9 mouse cellular contexts compared by ENCODE assay signal in genomic region chr3:46448266-46448532, GRCm38 (mm10). TPM values are rescaled to one million over a fixed set of nuclear protein-coding genes. Genes with fewer than 3 reads are reported as not detected.
DNase-seq lines count a peak whose midpoint lies in the region; ATAC-seq and TF ChIP-seq lines count a peak whose summit lies in the region.
"Had no signal": no experiment of that assay in that cellular context is flagged by ENCODE, and none has a peak within 500 bp of the region (broad histone marks: within the 10 kb centered on the region; RNA-seq: fewer than 3 reads in every experiment).

No protein-coding gene starts in this region.

- ATAC-seq in heart, embryonic 15.5 days (replicated peaks; ENCODE audit: insufficient number of reproducible peaks, insufficient read depth, low FRiP score, low read depth) = no peak
- ATAC-seq in hindbrain, embryonic 12.5 days (ENCODE audit: low FRiP score) = peak; percentile 14; the same call in 1 of the 2 replicates
- ATAC-seq: CD4-positive, CD25-positive, alpha-beta regulatory T cell, adult 4 months had no signal

- TF ChIP-seq POLR2A in lung, adult 2 months (IDR thresholded peaks at IDR 0.05; ENCODE audit: borderline replicate concordance, extremely low read depth, low read depth, low read length) = no peak

- H3K4me2 ChIP-seq in heart, embryonic 15.5 days = peak overlapping the region; percentile 80
- H3K4me2 ChIP-seq in hindbrain, embryonic 12.5 days (replicated peaks) = peak overlapping the region; percentile 91

- intact Hi-C loops in heart, postnatal 36 days (cut with DNase I) = no loop called here

- no peak for TF ChIP-seq CTCF in lung, adult 2 months (IDR thresholded peaks at IDR 0.05; ENCODE audit: insufficient read depth, low read length)

- no peaks in the 10 kb centered on the region for H3K27me3 ChIP-seq in heart, embryonic 15.5 days
- H3K27me3 ChIP-seq in hindbrain, embryonic 12.5 days = no peaks in the 10 kb centered on the region
- no peaks in the 10 kb centered on the region for H3K27me3 ChIP-seq in midbrain, embryonic 10.5 days (ENCODE audit: low read depth, poor library complexity, severe bottlenecking)

- no peaks in the 10 kb centered on the region for H3K9me3 ChIP-seq in heart, embryonic 15.5 days (replicated peaks)
- no peaks in the 10 kb centered on the region for H3K9me3 ChIP-seq in hindbrain, embryonic 12.5 days (replicated peaks)
- peaks cover 8% of the 10 kb centered on the region; the same call in 1 of the 2 replicates for H3K9me3 ChIP-seq in midbrain, embryonic 10.5 days (replicated peaks)

- peak overlapping the region; percentile 71 for H3K4me3 ChIP-seq in heart, embryonic 15.5 days
- peak overlapping the region; percentile 60 for H3K4me3 ChIP-seq in brown adipose tissue, adult 24 weeks (ENCODE audit: insufficient read depth, low read depth, low read length)
- peak overlapping the region; percentile 58 for H3K4me3 ChIP-seq in hindbrain, embryonic 12.5 days
- H3K4me3 ChIP-seq in midbrain, embryonic 10.5 days = peak overlapping the region; percentile 72
- H3K4me3 ChIP-seq in lung, adult 2 months (replicated peaks; ENCODE audit: extremely low read depth, low read depth, low read length) = no peak overlapping the region

- H3K36me3 ChIP-seq in heart, embryonic 15.5 days = no peaks in the 10 kb centered on the region
- H3K36me3 ChIP-seq in hindbrain, embryonic 12.5 days = no peaks in the 10 kb centered on the region
- H3K36me3 ChIP-seq in midbrain, embryonic 10.5 days = peaks cover 10% of the 10 kb centered on the region

- H3K4me1 ChIP-seq in heart, embryonic 15.5 days (replicated peaks) = no peaks in the 10 kb centered on the region
- H3K4me1 ChIP-seq in brown adipose tissue, adult 24 weeks (ENCODE audit: control insufficient read depth, insufficient read depth, insufficient read length, low read length) = no peaks in the 10 kb centered on the region
- H3K4me1 ChIP-seq in hindbrain, embryonic 12.5 days = peaks cover 5% of the 10 kb centered on the region
- H3K4me1 ChIP-seq in midbrain, embryonic 10.5 days = peaks cover 6% of the 10 kb centered on the region; the same call in 1 of the 2 replicates
- no peaks in the 10 kb centered on the region for H3K4me1 ChIP-seq in lung, adult 2 months (ENCODE audit: control insufficient read depth, insufficient read depth, low read length)

- peak overlapping the region; percentile 82 for H3K27ac ChIP-seq in heart, embryonic 15.5 days
- no peak overlapping the region for H3K27ac ChIP-seq in brown adipose tissue, adult 24 weeks (replicated peaks; ENCODE audit: low read depth, low read length)
- no peak overlapping the region for H3K27ac ChIP-seq in hindbrain, embryonic 12.5 days
- H3K27ac ChIP-seq in midbrain, embryonic 10.5 days (replicated peaks) = peak overlapping the region; percentile 90

- WGBS in heart, embryonic 15.5 days = 11% methylated on average over 5 of the region's 5 CpGs
- WGBS in hindbrain, embryonic 12.5 days = 17% methylated on average over 5 of the region's 5 CpGs
- WGBS in midbrain, embryonic 10.5 days = 27% methylated on average over 5 of the region's 5 CpGs
- 7% methylated on average over 5 of the region's 5 CpGs for WGBS in lung, adult 2 months

- no peak for DNase-seq in heart, postnatal 36 days
- DNase-seq in midbrain, embryonic 10.5 days (ENCODE audit: low spot score) = no peak
- DNase-seq in ovary, postnatal 14 days (ENCODE audit: low spot score) = no peak
- DNase-seq in thymus, postnatal 4 days = no peak
- no peak for DNase-seq in lung, adult 2 months

- peak overlapping the region; percentile 65 for H3K9ac ChIP-seq in heart, embryonic 15.5 days
- H3K9ac ChIP-seq in hindbrain, embryonic 12.5 days = no peak overlapping the region

RNA-seq across cellular contexts. Expression of gene Pabpc4l, which starts 0.2 kb away (rescaled TPM):
- polyA plus RNA-seq in heart, embryonic 15.5 days (2015; fragmentation: Nextera tagmentation; extraction: Ambion mirVana) = 7.3 and 9.9 TPM in 2 replicates
- total RNA-seq in heart, postnatal 36 days (2021) = under 1 TPM; 0.42 to 0.49 TPM
- 1.6 TPM in 1 of 2 replicates, not detected in the other for polyA plus RNA-seq in brown adipose tissue, adult 24 weeks (2012; ENCODE audit: insufficient read depth, insufficient read length, missing spikeins)
- polyA plus RNA-seq in hindbrain, embryonic 12.5 days (2016; fragmentation: Nextera tagmentation; extraction: Ambion mirVana) = 11.8 and 13.7 TPM in 2 replicates
- polyA plus RNA-seq in midbrain, embryonic 10.5 days (2016; fragmentation: Nextera tagmentation; extraction: Ambion mirVana) = 7.8 and 7.9 TPM in 2 replicates
- 0.12 and 0.35 TPM in 2 replicates for polyA plus RNA-seq in lung, adult 2 months (2012; rRNA removed)

Comparison
In these comparisons a context has a peak if more than half of its experiments do, and no peak if none do; other contexts are left out.
1. H3K27ac ChIP-seq: peak in heart, embryonic 15.5 days (single experiment) and midbrain, embryonic 10.5 days (single experiment); none in brown adipose tissue, adult 24 weeks (single experiment) and hindbrain, embryonic 12.5 days (single experiment).